Mouse (Mus musculus): ENCODE data around the gene Tmem238l. TPM values are rescaled to one million over a fixed set of nuclear protein-coding genes. Genes with fewer than 3 reads are reported as not detected.

Gene Tmem238l
- not detected for total RNA-seq (2022)

- DNase-seq (ENCODE audit: low spot score), result no peak
Measured at GRCm38 (mm10) chr11:66956303-66956702, at the start of gene Tmem238l. Gene Tmem238l (plus strand): TSS chr11:66956638.

DNA sequence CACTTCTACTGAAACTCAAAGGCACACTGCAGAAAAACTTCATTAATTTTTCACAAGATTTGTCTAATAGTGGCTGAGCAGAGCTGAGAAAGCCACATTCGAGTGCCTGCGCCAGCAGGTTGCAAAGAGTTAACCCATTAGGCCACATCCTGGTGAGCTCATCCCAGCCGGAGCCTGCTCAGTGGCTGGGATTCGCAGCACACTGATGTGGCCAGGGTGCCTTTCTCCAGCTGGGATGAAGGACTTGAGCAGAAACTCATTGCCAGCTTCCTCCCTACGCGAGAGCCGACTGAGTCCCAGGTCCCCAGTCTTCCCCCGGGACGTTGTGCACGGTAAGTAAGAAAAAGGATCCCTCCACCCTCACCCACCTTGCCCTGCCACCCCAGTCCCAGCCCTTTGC is 44.6 kb upstream of the Tmem238l start, which contains the start of gene Pirt:
Pirt (plus strand) TSS at position 171 of the 400 bp plus-strand sequence.
- no peak for DNase-seq (ENCODE audit: low spot score)

DNA sequence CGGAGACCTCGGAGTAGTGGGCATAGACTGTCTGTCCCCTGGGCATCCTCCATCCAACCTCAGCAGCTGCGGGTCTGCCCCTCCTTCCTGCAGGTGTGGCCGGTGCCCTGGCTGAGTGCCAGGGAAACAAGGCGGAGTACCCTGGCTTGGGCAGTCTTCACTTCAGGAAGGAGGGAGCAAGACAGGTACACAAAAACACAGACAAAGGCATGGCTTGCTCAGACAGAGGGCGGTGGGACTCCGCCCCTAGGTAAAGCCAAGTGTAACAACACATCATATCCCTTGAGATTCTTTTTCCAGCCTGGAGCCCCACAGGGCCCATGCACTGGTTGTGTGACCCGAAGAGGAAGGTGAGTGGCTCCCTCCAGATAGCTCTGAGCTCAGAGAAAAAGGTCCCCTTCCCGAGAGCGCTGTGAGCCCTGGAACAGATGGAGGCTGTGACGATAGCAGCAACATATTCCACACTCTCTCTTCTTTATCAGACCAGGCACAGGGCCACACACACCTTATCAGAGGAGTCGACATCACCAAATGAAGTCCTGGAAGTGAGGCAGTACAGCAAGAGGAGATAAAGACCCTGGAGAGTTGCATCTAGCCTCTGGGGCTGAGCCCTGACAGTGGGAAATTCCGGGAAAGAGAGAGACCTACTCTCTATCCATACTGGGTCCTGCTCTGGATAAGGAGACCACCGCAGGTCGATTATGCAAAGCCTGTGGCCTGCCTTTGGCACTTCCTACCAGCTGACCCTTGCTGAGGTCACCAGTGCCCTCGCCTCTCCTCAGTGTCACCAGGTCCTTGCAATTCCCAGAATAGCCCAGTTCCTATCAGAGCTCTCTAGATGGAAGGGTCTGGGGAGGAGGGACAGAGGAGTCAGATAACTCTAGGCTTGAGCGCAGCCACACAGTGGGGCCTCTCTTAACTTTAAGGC is 43.6 kb upstream of the Tmem238l start:
- DNase-seq (ENCODE audit: low spot score), result peak; percentile 18

DNA sequence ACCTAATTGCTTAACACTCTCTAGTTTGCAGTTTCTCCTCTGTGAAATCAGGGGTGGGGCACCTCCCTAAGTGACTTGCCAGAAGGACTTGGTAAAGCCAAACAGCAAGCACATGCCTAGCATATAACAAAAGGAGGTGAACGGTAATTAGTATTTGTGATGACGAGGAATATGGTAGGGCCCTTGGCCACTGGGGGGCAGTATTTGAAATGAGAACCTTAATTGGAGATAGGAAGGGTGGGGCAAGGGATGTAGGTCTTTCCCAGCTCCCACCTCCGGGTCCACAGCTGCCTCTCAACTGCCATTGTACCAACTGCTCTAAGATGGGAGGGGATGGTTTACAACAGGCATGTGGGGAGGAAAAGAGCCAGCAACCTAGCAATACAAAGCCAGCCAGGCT is 42.2 kb upstream of the Tmem238l start:
- peak; percentile 35 for DNase-seq (ENCODE audit: low spot score)

GRCm38 (mm10) chr11:66920012-66920411 is 36.4 kb upstream of the Tmem238l start:
- no peak for DNase-seq (ENCODE audit: low spot score)

DNA sequence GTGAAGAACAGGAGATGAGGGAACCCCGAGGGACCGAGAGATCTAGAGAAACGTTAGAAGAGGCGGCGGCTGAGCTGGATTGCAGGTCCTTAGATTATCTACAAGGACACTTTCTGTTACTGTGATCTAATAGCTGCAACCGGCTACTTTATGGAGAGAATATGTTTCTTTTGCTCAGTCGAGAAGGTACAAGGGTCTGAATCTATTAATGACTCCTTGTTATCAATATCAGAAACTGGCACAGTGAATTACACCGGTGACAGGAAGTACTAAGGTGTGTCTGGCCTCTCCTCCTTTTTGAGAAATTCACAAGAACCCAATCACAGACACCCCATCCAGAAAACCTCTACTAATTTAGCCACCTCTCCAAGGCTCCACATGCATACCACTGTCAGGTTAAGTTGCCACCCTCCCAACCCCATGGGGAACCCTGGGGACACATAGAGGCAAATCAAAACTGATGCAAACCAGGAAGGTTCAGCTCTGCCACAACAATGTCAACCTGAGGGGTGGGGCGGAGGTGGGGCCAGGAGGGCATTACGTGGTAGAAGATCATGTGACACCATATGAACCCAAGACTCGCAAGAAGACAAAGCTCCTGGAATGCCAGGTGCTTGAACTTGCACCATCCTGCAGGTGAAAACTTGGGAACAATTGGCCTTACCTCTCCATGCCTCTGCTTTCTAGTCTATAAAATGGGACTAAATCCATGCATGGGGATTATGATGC is 32.2 kb upstream of the Tmem238l start:
- no peak for DNase-seq (ENCODE audit: low spot score)

DNA sequence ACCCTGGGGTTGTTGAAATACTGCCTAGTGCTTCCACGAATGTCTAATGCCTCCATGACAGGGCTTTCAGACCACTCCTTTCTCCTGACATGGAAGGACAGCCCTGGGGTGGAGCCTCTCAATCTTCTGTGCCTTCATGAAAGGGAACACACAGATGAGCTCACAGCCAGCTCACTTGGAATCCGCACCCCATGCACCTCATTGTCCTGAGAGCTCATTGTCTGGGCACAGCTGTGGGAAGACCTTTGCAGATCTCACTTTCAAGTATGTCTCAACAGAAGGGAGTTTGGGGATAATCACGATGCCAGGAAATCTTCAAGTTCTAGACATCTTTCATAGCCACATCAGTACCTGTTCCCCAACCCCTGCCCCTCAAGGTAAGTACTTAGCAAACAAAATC is 28.1 kb upstream of the Tmem238l start:
- DNase-seq (ENCODE audit: low spot score), result no peak

DNA sequence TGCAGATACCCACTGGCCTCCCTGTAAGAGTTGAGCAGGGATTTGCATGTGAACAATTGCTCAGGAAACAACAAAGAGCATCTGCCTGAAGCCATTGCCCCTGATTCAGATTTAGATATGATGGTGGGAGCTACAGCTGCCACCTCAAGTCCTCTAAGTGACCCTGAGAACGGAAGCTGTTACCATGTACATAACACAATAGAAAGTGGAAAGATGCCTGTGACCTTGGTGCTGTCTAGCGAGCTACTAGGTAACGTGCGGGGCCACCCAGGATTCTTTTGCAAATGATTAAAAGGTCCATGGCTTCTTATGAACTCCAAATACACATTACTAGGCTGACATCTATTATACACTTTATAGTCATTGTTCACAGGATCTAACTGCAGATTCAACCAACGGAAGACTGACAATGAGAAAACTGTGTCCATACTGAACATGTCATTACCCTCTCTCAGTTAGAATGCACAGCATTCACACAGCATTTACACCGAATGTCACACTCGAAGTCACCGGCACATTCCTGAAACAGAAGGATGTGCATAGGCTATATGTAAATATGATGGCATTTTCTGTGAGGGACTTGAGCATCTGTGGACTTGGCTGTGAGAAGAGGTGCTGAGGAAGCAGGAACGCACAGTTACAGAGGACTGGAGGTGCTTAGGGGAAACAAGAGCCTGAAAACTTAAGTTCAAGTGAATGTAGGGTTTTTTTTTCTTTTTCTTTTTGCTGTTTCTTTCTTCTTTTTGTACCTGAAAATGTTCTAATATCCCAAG is 23.4 kb upstream of the Tmem238l start:
- no peak for DNase-seq (ENCODE audit: low spot score)

DNA sequence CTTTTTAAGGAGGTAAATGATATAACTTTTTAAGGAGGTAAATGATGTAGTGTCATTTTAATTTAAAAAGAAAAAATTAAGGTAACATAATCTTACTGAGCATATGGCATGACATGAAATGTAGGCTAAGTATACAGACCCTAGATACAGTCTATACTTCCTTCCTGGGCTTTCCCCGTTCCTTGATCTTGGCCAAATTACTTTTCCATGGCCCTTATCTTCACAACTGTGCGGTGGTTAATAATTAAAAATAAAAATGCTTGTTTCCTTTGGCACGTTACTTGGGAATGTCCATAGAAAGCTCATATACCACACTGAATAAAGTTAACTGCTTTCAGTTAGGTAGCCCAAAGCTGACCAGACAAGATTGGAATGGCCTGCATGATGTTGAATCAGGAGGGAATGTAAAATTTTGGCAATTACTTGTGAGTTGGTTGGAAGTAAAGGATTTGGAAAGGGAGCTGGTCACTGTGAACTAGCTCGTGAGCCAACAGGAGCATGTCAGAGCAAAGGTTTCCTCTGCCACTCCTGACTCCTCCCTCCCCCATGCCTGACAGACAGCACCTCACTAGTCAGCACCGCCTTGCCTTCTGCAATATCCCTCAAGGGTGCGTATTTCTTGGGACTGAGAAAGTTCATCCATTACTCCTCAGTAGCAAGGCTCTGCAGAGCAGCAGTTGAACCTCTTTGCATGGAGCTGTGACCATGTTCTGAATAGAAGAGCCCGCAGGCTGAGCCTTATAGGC is 21.8 kb upstream of the Tmem238l start:
- no peak for DNase-seq (ENCODE audit: low spot score)

DNA sequence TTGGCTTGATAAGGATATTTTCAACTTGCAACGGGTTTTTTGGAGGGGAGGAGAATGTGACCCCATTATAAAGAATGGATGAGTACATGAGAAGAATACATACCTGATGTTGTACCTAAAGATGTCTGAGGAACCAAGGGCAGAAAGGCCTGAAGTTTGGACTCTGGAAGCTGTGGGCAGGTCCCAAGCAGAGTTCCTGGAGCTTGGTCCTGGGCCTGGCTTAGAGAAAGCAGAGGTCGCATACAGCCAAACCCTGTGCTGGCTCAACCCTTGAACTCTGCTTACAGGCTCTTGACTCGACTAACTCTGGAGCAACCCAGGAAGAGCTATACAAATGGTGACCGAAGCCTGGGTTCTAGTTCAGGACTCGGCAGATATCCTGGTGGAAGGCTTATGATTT is 14.4 kb upstream of the Tmem238l start:
- no peak for DNase-seq (ENCODE audit: low spot score)

GRCm38 (mm10) chr11:66945224-66945767 is 11.1 kb upstream of the Tmem238l start:
- no peak for DNase-seq (ENCODE audit: low spot score)

- no peak for DNase-seq (ENCODE audit: low spot score)
Measured at GRCm38 (mm10) chr11:66946521-66946920, 9.9 kb upstream of the Tmem238l start.

DNA sequence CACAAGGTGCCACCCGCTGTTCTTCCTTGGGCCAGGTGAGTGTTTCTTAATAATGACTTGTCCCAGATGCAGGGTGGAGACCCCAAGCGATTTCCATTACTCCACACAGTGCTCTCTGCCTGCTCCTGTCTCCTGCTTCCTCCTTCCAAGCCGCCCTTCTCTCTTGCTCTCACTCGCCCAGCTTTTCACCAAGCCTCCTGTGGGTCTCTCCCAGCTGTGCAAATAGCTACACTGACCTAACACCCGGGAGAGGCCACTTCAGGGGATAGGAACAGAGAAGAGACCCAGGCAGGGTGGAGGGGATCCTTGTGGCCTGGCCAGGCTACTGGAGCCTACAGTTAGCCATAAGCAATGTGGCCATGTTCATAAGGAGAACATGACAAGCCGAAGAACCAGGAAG is 9.5 kb upstream of the Tmem238l start:
- DNase-seq (ENCODE audit: low spot score), result no peak

DNA sequence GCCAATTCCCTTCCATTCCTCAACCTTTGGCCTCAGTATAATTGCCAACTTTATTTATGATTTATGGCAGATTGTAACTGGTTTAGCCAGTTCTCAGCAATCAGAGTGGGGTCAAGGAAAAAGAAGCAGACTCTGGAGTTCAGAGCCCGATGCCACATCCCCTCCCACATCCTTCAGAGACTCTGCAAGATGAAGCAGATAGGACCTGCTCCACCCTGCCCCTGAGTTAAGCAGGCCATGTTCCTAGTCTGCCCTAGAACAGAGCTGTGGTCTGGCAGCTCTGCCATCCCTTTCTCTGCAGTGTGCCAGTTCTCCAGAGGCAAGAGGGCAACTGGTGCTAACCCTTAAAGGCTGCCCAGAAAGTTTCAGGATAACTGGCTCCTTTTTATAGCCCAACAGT is 4.4 kb downstream of the Tmem238l start:
- DNase-seq (ENCODE audit: low spot score), result no peak

GRCm38 (mm10) chr11:66961447-66962176 is 5.2 kb downstream of the Tmem238l start:
- no peak for DNase-seq (ENCODE audit: low spot score)

- no peak for DNase-seq (ENCODE audit: low spot score)
Measured at GRCm38 (mm10) chr11:66963462-66963861, 7.0 kb downstream of the Tmem238l start.

DNA sequence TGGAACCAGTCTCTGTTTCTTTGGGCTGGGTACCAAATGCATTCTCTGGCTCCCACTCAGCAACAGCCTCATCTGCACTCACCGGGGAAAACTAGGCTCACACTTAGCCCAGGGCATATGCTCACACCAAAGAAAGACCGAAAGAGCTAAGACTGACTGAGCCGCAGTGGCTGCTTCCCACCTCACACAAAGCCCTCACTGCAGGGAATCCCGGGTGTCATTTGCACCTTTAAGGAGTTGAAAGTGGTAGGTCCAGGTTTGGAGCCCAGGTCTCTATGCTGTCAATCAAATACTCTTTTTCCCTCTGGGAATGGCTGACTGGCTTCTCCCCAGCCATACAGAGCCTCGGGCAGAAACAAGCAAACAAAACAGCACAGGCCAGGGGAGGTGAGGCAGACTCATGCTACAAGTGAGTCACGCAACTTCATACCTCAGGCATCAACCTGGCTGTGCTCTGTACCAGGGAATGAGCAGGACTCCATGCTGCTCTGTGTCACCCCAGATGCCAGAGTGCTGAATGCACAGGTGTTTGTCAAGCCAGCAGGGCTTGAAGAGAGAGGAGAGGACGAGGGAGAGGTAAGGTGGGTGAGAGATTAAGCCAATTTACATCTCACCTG is 10.2 kb downstream of the Tmem238l start:
- DNase-seq (ENCODE audit: low spot score), result no peak

DNA sequence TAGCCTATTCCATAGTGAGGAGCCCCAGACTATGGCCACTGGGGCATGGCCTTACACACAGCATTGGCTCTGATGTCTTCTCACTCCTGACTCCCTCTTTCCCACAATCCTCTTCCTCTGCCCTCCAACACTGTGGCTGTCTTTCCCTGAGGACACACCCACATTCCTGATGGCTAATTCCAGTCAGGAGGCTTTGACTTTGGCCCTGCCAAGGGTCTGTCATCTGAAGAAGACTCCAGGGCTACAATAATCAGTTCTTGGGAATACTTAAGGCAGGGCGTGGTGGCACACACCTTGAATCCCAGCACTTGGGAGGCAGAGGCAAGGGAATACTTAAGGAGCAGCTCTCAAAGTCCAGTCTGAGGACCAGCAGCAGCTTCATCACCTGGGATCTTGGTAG is 12.1 kb downstream of the Tmem238l start:
- no peak for DNase-seq (ENCODE audit: low spot score)

- DNase-seq (ENCODE audit: low spot score), result no peak
Measured at GRCm38 (mm10) chr11:66973507-66973906, 17.1 kb downstream of the Tmem238l start.
